Mouse (Mus musculus) intestine, embryonic 14.5 days (tissue): ENCODE measurements around the gene Trmt2b. TPM values are rescaled to one million over a fixed set of nuclear protein-coding genes. Genes with fewer than 3 reads are reported as not detected.
A peak's percentile ranks its signal among the peaks of the same experiment; 100 is the strongest.

Experiments used
- ATAC-seq: fragments of 200-750 bp; cut with Nextera tagmentation; replicated peaks from 2 replicates; pipeline ENCODE4 v1.8.0; 2017; ENCODE audit warnings: low read depth, moderate number of reproducible peaks, moderate TSS enrichment, moderate library complexity; ENCODE audit not compliant: low FRiP score, low TSS enrichment
- DNase-seq: peaks from one replicate; pipeline ENCODE4 v3.0.0-alpha.2; 2018; ENCODE audit warnings: low spot score
- H3K27ac ChIP-seq: fragments of 300-500 bp; sonication (generic); 2 replicates; pipeline ENCODE4 v1.5.1; 2014; ENCODE audit warnings: low read depth, mild to moderate bottlenecking, control low read depth
- H3K27me3 ChIP-seq: fragments of 300-500 bp; sonication (generic); replicated peaks from 2 replicates; pipeline ENCODE4 v1.6.1; 2014; ENCODE audit warnings: low read length, control low read depth; ENCODE audit not compliant: control insufficient read depth, insufficient read depth
- H3K36me3 ChIP-seq: fragments of 300-500 bp; sonication (generic); 2 replicates; pipeline ENCODE4 v1.6.1; 2014; ENCODE audit warnings: low read length, control low read depth; ENCODE audit not compliant: control insufficient read depth, insufficient read depth
- H3K4me1 ChIP-seq: fragments of 300-500 bp; sonication (generic); replicated peaks from 2 replicates; pipeline ENCODE4 v1.6.1; 2014; ENCODE audit warnings: low read length, control low read depth, mixed read lengths; ENCODE audit not compliant: control insufficient read depth, insufficient read depth
- H3K4me2 ChIP-seq: fragments of 300-500 bp; sonication (generic); 2 replicates; pipeline ENCODE4 v1.6.1; 2014; ENCODE audit warnings: low read length
- H3K4me3 ChIP-seq: fragments of 300-500 bp; sonication (generic); 2 replicates; pipeline ENCODE4 v1.5.1; 2014; ENCODE audit warnings: low read depth, low read length, control low read depth, mixed read lengths
- H3K9ac ChIP-seq: fragments of 300-500 bp; sonication (generic); 2 replicates; pipeline ENCODE4 v1.6.1; 2014; ENCODE audit warnings: mild to moderate bottlenecking, low read length
- H3K9me3 ChIP-seq: fragments of 300-500 bp; sonication (generic); 2 replicates; pipeline ENCODE4 v1.6.1; 2016; ENCODE audit warnings: low read length, control low read depth; ENCODE audit not compliant: control insufficient read depth
- WGBS: fragments of 180-500 bp; shearing (Covaris S2); extraction: QIAGEN DNeasy Blood & Tissue Kit; methylation state at CpG from one replicate; pipeline ENCODE4 v1.1.7; 2014; 5-methylcytosine and 5-hydroxymethylcytosine counted together
- polyA plus RNA-seq: library from polyadenylated mRNA; unstranded; fragments of >200 nt; fragmentation: Nextera tagmentation; extraction: Ambion mirVana; gene quantifications from 2 replicates; pipeline ENCODE4 v1.2.1, GENCODE M21; 2014

Gene Trmt2b
- polyA plus RNA-seq, 1 experiment from 2014 or later = 24.3 TPM

DNA sequence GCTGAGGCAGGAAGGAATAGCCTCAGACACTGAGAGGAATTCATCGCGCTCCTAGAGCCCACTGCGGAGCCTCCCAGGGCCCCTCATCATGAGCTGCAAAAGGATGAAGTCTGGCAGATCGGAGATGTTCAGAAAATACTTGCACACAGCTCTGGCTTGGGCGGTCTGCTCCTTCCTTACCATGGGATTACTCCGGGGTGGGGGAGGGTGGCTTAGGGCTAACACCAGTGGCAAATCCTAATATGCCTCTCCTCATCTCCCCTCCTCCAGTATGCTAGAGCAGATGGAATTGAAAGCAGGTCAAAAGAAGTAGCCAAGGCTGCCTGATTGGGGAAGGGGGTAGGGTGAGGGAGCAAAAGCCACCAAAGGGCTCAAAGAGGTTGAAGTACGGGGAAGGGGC is 20.0 kb upstream of the Trmt2b start:
- Histone ChIP-seq H3K4me3 (peak overlapping the region; percentile 44; the same call in 1 of the 2 replicates), H3K9me3 (no peaks in the 10 kb centered on the region), H3K27me3 (no peaks in the 10 kb centered on the region; the same call in 1 of the 2 replicates), H3K4me1 (no peaks in the 10 kb centered on the region), H3K9ac (no peak overlapping the region), H3K4me2 (peak overlapping the region; percentile 57), H3K27ac (no peak overlapping the region), H3K36me3 (no peaks in the 10 kb centered on the region)
- no peak for DNase-seq
- no peak for ATAC-seq
- 39% methylated on average over 7 of the region's 7 CpGs for WGBS

DNA sequence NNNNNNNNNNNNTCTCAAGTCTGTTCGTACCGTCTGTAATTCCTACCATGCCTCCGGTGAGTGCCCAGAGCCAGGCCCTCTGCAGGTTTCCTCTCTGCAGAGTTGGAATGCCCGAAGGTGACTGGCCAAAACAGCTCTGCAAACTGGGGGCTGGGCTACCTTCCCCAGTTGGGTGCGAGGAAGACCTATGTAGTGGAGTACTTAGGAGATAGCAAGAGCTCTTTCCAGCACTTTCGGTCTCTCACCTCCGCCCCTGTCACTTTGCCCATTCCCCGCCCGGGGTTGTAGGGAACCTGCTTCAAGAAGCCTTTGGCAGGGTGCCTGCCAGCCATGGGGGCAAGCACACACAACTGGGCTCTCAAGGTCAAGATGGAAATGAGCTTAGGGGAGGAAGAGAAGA is 19.5 kb upstream of the Trmt2b start:
- Histone ChIP-seq H3K36me3 (no peaks in the 10 kb centered on the region), H3K27ac (no peak overlapping the region), H3K9ac (peak overlapping the region; percentile 37; the same call in 1 of the 2 replicates), H3K4me1 (no peaks in the 10 kb centered on the region), H3K9me3 (no peaks in the 10 kb centered on the region), H3K4me3 (peak overlapping the region; percentile 44), H3K27me3 (no peaks in the 10 kb centered on the region; the same call in 1 of the 2 replicates), H3K4me2 (peak overlapping the region; percentile 57)
- WGBS = 28% methylated on average over 9 of the region's 9 CpGs
- ATAC-seq (0 out of 2 replicates have a peak, but pooled peaks have one; percentile 23), DNase-seq (no peak)

DNA sequence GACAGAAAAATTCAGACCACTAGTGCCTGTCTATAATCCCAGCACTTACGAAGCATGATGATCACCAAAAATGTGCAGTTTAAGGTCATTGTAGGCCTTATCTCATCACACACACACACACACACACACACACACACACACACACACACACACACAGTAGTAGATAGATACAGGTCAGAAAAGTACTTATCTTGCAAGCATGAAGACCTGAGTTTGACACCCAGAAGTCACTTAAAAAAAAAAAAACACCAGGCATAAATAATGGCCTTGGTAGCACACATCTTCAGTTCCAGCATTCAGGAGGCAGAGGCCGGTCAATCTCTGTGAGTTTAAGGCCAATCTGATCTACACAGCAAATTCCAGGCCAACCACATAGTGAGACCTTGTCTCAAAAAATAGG is 10.5 kb upstream of the Trmt2b start:
- DNase-seq (no peak), ATAC-seq (no peak)
- H3K27me3 ChIP-seq = no peaks in the 10 kb centered on the region
- H3K4me3 ChIP-seq = no peak overlapping the region
- no peaks in the 10 kb centered on the region for H3K4me1 ChIP-seq
- H3K4me2 ChIP-seq = no peak overlapping the region
- no peak overlapping the region for H3K27ac ChIP-seq
- 83% methylated on average over 2 of the region's 2 CpGs for WGBS
- no peak overlapping the region for H3K9ac ChIP-seq
- H3K9me3 ChIP-seq = no peaks in the 10 kb centered on the region
- H3K36me3 ChIP-seq = no peaks in the 10 kb centered on the region

- no peaks in the 10 kb centered on the region for H3K27me3 ChIP-seq
- no peaks in the 10 kb centered on the region for H3K4me1 ChIP-seq
- no peak overlapping the region for H3K27ac ChIP-seq
- no peak overlapping the region for H3K9ac ChIP-seq
- H3K4me3 ChIP-seq = no peak overlapping the region
- ATAC-seq (no peak), DNase-seq (no peak)
- H3K4me2 ChIP-seq = no peak overlapping the region
- H3K36me3 ChIP-seq = no peaks in the 10 kb centered on the region
- 58% methylated on average over 4 of the region's 4 CpGs for WGBS
- H3K9me3 ChIP-seq = no peaks in the 10 kb centered on the region
Observed at GRCm38 (mm10) chrX:134285791-134286190, 9.0 kb upstream of the Trmt2b start.

DNA sequence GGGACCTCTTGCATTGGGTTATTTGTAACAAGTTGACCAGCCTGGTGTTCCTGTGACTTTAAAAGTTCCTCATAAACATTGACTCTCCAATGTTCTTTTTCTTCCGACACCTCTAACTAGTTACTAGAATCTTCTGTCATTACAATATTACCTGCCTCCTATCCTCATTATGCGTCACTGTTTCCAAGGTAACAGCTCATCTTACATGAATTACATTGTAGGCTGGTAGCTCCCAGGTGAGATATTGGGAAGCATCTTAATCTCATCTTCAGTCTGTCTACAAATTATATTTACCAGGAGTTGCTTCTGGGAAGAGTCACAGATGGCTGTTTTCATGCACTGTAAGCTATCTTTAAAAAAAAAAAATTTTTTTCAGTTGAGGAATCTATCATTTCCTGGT is 8.3 kb upstream of the Trmt2b start:
- H3K4me3 ChIP-seq = no peak overlapping the region
- no peak overlapping the region for H3K9ac ChIP-seq
- no peak overlapping the region for H3K27ac ChIP-seq
- no peaks in the 10 kb centered on the region for H3K27me3 ChIP-seq
- H3K9me3 ChIP-seq = no peaks in the 10 kb centered on the region
- no peak overlapping the region for H3K4me2 ChIP-seq
- ATAC-seq = no peak
- no peaks in the 10 kb centered on the region for H3K4me1 ChIP-seq
- WGBS = 90% methylated on average over 2 of the region's 2 CpGs
- DNase-seq = no peak
- no peaks in the 10 kb centered on the region for H3K36me3 ChIP-seq

DNA sequence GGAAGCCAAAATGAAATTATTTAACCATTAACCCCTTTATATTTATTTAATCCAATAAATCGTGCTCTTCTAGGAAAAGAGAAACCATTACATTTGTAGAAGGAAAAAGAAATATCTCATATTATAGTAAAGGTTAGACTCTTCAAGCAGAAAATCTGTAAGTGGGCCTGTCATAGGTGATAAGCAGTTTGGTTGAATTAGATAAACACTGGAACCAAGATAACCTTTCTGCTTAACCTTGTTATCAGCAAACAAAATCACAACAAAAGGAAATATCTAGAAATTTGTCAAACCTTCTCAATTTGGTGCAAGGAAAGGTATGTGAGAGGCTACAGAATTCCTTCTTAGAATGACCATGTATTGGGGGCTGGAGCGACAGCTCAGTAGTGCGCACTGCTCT is 3.7 kb upstream of the Trmt2b start:
- Histone ChIP-seq H3K9ac (no peak overlapping the region), H3K4me2 (no peak overlapping the region), H3K27me3 (no peaks in the 10 kb centered on the region), H3K9me3 (no peaks in the 10 kb centered on the region), H3K36me3 (no peaks in the 10 kb centered on the region), H3K4me3 (no peak overlapping the region), H3K4me1 (no peaks in the 10 kb centered on the region), H3K27ac (no peak overlapping the region)
- WGBS = 85% methylated on average over 3 of the region's 3 CpGs
- DNase-seq (no peak), ATAC-seq (no peak)

GRCm38 (mm10) chrX:134275715-134276114 is 1.1 kb downstream of the Trmt2b start:
- H3K9ac ChIP-seq = no peak overlapping the region
- ATAC-seq = peak; percentile 41; the same call in 1 of the 2 replicates
- 20% methylated on average over 6 of the region's 6 CpGs for WGBS
- no peaks in the 10 kb centered on the region for H3K36me3 ChIP-seq
- peak overlapping the region; percentile 36 for H3K4me3 ChIP-seq
- H3K4me1 ChIP-seq = no peaks in the 10 kb centered on the region
- peak; percentile 58 for DNase-seq
- H3K9me3 ChIP-seq = no peaks in the 10 kb centered on the region
- peak overlapping the region; percentile 57; the same call in 1 of the 2 replicates for H3K27ac ChIP-seq
- H3K27me3 ChIP-seq = no peaks in the 10 kb centered on the region
- peak overlapping the region; percentile 51 for H3K4me2 ChIP-seq

- no peak overlapping the region for H3K9ac ChIP-seq
- no peak overlapping the region for H3K4me3 ChIP-seq
- H3K9me3 ChIP-seq = no peaks in the 10 kb centered on the region
- 0 out of 2 replicates have a peak, but pooled peaks cover 4% of the 10 kb centered on the region for H3K36me3 ChIP-seq
- no peaks in the 10 kb centered on the region for H3K4me1 ChIP-seq
- no peak for ATAC-seq
- WGBS = 78% methylated on average over 11 of the region's 11 CpGs
- H3K27me3 ChIP-seq = no peaks in the 10 kb centered on the region
- H3K27ac ChIP-seq = no peak overlapping the region
- no peak overlapping the region for H3K4me2 ChIP-seq
- no peak for DNase-seq
Observed at GRCm38 (mm10) chrX:134262129-134262528, 14.7 kb downstream of the Trmt2b start.

DNA sequence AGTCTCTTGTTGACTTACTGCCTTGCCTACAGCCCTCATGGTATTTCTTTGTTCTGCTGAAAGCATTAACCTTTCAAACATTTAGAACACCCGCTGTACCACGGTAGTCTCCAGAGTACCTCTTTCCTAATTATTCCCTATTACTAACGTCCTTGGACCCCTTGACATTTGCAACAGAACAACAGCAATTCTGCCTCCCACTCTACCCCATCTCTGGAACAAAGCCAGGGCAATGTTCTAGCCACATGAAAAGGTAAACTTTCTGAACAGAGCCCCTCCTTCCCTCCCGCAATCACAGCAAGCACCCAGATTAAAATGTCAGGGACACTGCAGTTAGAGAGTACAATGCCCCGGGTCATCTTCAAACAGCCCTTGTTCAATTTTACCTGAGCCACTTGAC is 15.6 kb downstream of the Trmt2b start:
- H3K4me1 ChIP-seq = no peaks in the 10 kb centered on the region
- no peak overlapping the region for H3K9ac ChIP-seq
- ATAC-seq = no peak
- no peak for DNase-seq
- no peak overlapping the region for H3K4me3 ChIP-seq
- H3K9me3 ChIP-seq = no peaks in the 10 kb centered on the region
- H3K4me2 ChIP-seq = no peak overlapping the region
- H3K36me3 ChIP-seq = 0 out of 2 replicates have a peak, but pooled peaks cover 3% of the 10 kb centered on the region
- no peaks in the 10 kb centered on the region for H3K27me3 ChIP-seq
- 60% methylated on average over 5 of the region's 5 CpGs for WGBS
- no peak overlapping the region for H3K27ac ChIP-seq
